Mouse (Mus musculus) adrenal gland, postnatal 36 days (tissue): ENCODE measurements at regions not wholly inside any gene's neighbourhood (a gene's known extent, or its start where the extent isn't known, plus 50 kb on each side); places are given as distances from the start of the nearest gene placed in this dataset.

Experiments used
- DNase-seq, 2 experiments: peaks; one replicate each; pipeline ENCODE4 v3.0.0; 2021; ENCODE audit warnings: mixed read lengths in 1 of 2

GRCm38 (mm10) chr5:76413886-76414285, 50.3 kb upstream of the Nmu start:
- no peak for DNase-seq

DNA sequence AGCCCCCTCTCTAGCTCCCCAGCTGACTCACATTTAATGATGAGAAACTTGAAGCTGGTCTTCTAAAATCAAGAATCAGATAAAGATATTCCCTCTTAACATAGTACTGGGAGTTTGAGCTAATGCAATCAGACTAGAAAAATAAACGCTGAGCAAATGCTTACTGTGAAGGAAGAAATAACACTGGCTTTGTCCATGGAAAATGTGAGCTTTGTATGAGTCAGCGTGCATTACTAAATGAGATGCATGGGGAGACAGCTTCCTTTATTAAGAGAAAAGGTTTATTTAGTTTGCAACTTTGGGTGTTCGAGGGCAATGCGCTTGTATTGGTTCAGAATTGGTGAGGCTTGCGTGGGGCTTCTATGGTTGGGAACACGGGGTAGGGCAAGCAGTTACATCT, 52.7 kb upstream of the Nmu start:
- DNase-seq: no peak

GRCm38 (mm10) chr5:76417137-76417536, 53.5 kb upstream of the Nmu start:
- DNase-seq: no peak

DNA sequence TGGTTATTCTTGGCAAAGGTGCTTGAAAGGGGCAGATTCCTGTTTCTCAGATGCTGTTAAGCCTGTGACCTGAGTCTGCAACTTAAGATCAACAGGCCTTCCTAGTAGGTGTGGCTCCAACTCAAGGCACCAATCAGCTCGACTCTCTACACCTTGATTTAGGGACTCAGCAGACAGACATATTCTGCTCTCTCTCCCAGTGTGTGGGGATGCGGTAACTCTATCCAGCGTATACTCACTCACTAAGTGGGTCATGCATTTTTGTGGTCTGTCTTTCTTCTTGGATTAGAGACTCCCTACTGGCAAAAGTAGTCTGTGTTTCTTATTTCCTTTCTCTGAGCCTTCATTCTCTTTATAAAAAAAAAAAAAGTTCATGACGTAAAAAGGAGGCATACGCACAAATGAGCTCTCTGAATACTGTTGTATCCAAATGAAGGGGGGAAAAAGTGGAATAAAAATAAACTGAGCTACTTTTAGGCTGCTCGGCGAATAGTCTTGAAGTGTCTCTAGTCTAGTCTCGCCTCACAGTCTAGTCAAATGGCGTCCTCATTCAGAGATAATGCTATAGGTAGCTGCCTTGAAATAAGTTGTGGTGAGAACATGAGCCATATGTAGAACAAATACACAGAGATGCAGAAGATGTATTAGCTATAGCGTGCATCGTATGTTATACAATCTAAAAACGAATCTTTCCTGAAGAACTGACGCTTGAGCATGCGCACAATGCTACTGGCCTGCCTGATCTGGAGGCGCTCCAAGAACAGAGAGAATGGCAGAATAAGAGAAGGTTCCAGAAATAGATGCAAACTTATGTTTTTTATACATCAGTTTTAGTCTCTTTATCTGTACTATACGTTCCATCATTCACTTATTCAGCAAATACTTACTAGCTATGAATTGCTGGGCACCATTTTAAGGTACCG, 55.6 kb upstream of the Nmu start:
- no peak for DNase-seq

GRCm38 (mm10) chr5:76419841-76420240, 56.3 kb upstream of the Nmu start:
- DNase-seq: peak; percentile 20 to 28

DNA sequence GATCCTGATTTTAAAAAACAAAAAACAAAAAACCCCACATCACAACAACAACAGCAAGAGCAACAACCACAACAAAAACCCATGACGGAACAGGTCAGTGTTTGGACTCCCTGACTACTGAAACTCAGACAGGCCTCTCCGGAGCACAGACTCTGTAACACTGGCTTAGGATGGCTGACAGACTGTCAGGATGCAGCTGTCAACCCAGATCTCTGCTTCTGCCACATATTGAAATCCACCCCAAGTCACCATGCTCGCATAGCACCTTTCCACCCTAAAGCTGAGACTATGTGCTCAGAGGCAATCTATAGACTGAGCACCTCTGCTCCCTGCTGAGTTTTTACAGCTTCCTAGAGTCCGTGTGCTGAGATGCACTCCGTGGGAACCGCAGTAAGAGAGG, 57.0 kb upstream of the Nmu start:
- no peak for DNase-seq

DNA sequence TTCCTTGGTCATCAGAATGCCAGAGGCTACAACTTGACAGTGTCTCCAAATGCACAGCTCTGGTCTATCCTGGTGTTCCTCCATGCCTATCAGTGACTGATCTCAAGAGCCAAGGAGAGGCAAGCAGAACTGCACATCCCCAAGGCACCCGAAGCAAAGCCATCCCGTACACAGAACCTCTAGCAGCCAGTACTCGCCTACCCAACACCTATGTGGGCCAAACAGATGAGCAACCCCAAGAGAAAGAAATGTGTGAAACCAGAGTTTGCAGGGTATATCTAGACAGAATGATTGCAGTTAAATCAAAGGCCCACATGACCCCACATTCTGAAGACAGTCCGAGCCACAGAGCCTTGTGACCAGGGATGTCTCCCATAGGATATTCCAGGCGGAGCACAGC, 60.0 kb upstream of the Nmu start:
- no peak for DNase-seq

DNA sequence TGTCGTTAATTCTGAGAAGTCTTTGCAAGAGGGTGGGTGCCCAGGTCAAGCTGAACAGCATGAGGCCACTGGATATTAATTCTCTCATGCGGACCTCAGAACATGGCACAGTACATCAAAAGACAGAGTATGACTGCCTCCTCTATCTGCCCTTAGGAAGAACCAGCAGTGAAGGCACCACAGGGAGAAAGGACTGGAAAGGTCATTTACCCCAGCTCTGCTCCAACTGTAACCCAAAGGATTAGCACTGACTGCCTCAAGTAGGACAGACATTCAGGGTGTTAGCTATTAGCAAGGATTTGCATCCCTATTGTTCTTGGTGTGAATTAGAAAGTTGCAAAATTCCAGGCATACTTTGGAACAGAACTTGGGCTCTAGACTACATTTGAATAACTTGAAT, 58.2 kb upstream of the Gm7271 start:
- DNase-seq: no peak

DNA sequence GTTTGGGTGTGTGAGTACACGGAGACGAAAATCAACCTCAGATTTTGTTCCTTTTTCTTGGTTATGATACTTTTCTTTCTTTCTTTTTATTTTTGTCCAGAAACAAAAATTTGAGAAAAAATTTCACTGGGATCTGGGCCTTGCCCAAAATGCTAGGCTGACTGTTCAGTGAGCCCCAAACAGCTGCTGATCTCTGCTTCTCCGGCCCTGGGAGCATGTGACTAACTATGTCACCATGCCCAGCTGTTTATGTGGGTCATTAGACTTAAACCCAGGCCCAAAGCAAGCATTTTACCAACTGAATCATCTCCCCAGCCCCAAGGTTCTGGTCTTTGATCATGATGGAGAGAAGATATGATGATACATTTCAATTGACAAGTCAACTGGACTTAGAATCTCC, 56.3 kb upstream of the Gm7271 start:
- DNase-seq: no peak

DNA sequence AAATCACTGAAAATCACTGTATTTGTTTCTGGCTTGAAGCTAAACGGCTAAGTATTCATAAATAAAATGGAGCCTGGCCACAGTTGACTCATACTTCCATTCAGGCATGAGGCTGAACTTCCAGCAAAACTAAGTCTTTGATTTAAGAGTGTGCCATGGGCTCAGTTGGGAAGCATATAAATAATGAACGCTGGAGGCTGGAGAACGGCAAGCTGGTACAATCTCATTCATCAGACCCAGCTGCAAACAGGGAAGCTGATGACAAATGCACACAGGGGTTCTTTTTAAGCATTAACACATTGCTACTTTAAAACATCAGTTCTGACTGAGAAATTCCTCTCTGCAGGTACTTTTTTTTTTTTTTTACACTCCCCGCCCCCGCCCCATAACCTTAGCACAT, 54.4 kb upstream of the Gm7271 start:
- DNase-seq: no peak

DNA sequence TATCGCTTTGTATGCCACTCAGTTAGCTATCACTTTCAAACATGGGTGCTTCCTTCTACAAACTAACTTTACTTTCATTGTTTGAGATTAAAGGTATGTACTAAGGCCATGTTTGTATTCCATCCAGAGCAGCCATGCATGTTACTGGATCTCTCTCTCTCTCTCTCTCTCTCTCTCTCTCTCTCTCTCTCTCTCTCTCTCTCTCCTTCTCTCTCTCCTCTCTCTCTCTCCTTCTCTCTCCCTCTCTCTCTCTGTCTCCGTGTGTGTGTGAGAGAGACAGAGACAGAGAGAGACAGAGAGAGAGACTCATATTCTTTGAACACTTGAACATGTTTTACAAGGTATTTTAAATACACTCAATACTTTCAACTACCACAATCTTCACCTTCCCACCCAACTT, 50.2 kb upstream of the Gm7271 start:
- no peak for DNase-seq
